Comparison of ENCODE assay signal across 19 mouse cellular contexts in genomic region chr1:87600533-87600932, GRCm38 (mm10). TPM values are rescaled to one million over a fixed set of nuclear protein-coding genes. Genes with fewer than 3 reads are reported as not detected.
"Had no signal": no experiment of that assay in that cellular context is flagged by ENCODE, and none has a peak within 500 bp of the region (broad histone marks: within the 10 kb centered on the region; RNA-seq: fewer than 3 reads in every experiment).

No protein-coding gene starts in this region.

- H3K27ac ChIP-seq: midbrain, embryonic 10.5 days; midbrain, embryonic 12.5 days; neural tube, embryonic 13.5 days; neural tube, embryonic 15.5 days had no signal

- ATAC-seq: midbrain, embryonic 16.5 days had no signal

- H3K4me3 ChIP-seq: midbrain, embryonic 10.5 days; midbrain, embryonic 12.5 days; myocyte; neural tube, embryonic 13.5 days; neural tube, embryonic 15.5 days had no signal

- H3K9ac ChIP-seq: lung, embryonic 14.5 days; midbrain, embryonic 12.5 days; neural tube, embryonic 13.5 days; neural tube, embryonic 15.5 days had no signal

- H3K27me3 ChIP-seq: midbrain, embryonic 12.5 days; neural tube, embryonic 13.5 days; neural tube, embryonic 15.5 days had no signal

- H3K36me3 ChIP-seq: midbrain, embryonic 10.5 days; midbrain, embryonic 12.5 days; neural tube, embryonic 13.5 days; neural tube, embryonic 15.5 days had no signal

- H3K9me3 ChIP-seq: midbrain, embryonic 10.5 days; midbrain, embryonic 12.5 days; neural tube, embryonic 13.5 days; neural tube, embryonic 15.5 days had no signal

- H3K4me1 ChIP-seq: midbrain, embryonic 10.5 days; midbrain, embryonic 12.5 days; neural tube, embryonic 13.5 days; neural tube, embryonic 15.5 days had no signal

- H3K4me2 ChIP-seq: lung, embryonic 14.5 days; midbrain, embryonic 12.5 days; neural tube, embryonic 13.5 days; neural tube, embryonic 15.5 days had no signal

- DNase-seq: lung, embryonic 14.5 days; lung, postnatal 10 days; lung, postnatal 4 days; midbrain, embryonic 14.5 days; right cerebral cortex, adult 18-20 months; right cerebral cortex, postnatal 25 days; right cerebral cortex, postnatal 4 days; spleen, adult 18-20 months; thymus, adult 18-20 months; thymus, postnatal 14 days; thymus, postnatal 36 days had no signal

RNA-seq across cellular contexts. Expression of gene Ngef, which starts 26.9 kb away (rescaled TPM):
- total RNA-seq: megakaryocyte, adult 5-6 weeks; megakaryocyte-erythroid progenitor cell, adult 5-6 weeks had no signal
